Mouse (Mus musculus) stomach, embryonic 15.5 days (tissue): ENCODE results near the gene Bach2. TPM values are rescaled to one million over a fixed set of nuclear protein-coding genes. Genes with fewer than 3 reads are reported as not detected.

ENCODE experiments used
- ATAC-seq: fragments of 200-750 bp; cut with Nextera tagmentation; 2 replicates; pipeline ENCODE4 v1.8.0; 2017; ENCODE audit warnings: low read depth, moderate number of reproducible peaks, moderate TSS enrichment; ENCODE audit not compliant: insufficient read depth, low FRiP score
- H3K27ac ChIP-seq: fragments of 300-500 bp; sonication (generic); 2 replicates; pipeline ENCODE4 v1.5.1; 2015; ENCODE audit warnings: mild to moderate bottlenecking, inconsistent platforms
- H3K27me3 ChIP-seq: fragments of 300-500 bp; sonication (generic); replicated peaks from 2 replicates; pipeline ENCODE4 v1.6.1; 2015; ENCODE audit warnings: inconsistent platforms
- H3K36me3 ChIP-seq: fragments of 300-500 bp; sonication (generic); 2 replicates; pipeline ENCODE4 v1.6.1; 2015; ENCODE audit warnings: inconsistent platforms
- H3K4me1 ChIP-seq: fragments of 300-500 bp; sonication (generic); 2 replicates; pipeline ENCODE4 v1.6.1; 2015; ENCODE audit warnings: inconsistent platforms
- H3K4me2 ChIP-seq: fragments of 300-500 bp; sonication (generic); 2 replicates; pipeline ENCODE4 v1.6.1; 2015; ENCODE audit warnings: mild to moderate bottlenecking, inconsistent platforms
- H3K4me3 ChIP-seq: fragments of 300-500 bp; sonication (generic); replicated peaks from 2 replicates; pipeline ENCODE4 v1.5.1; 2015; ENCODE audit warnings: inconsistent platforms
- H3K9ac ChIP-seq: fragments of 300-500 bp; sonication (generic); 2 replicates; pipeline ENCODE4 v1.6.1; 2015; ENCODE audit warnings: inconsistent platforms
- H3K9me3 ChIP-seq: fragments of 300-500 bp; sonication (generic); 2 replicates; pipeline ENCODE4 v1.6.1; 2016; ENCODE audit warnings: inconsistent platforms
- WGBS: fragments of 180-500 bp; shearing (Covaris S2); methylation state at CpG from one replicate; pipeline ENCODE4 v1.1.7; 2015; 5-methylcytosine and 5-hydroxymethylcytosine counted together
- polyA plus RNA-seq: library from polyadenylated mRNA; unstranded; fragments of >200 nt; fragmentation: Nextera tagmentation; extraction: Ambion mirVana; gene quantifications from 2 replicates; pipeline ENCODE4 v1.2.1, GENCODE M21; 2015

Gene Bach2
- polyA plus RNA-seq, 1 experiment from 2014 or later, result 5.2 TPM

DNA sequence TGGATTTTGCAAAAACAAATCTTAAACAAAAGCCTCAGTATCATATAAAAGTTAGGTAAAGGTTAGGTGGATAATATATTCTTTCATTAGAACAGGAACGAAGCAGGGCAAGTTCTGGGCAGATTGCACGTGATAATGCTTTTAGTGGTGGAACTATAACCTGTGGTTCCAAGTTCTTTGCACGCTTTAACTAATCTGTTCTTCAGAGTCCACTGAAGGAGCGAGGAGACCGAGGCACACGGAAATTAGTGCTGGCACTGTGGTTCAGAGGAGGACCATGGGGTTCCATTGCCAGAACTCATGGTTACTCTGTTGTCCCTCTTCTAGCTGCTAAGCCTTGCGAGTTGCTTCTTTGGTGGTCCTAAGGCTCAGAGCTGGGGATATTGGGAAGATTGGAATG is 20.0 kb downstream of the Bach2 start:
- H3K9ac ChIP-seq, result no peak overlapping the region
- H3K36me3 ChIP-seq, result no peaks in the 10 kb centered on the region
- no peaks in the 10 kb centered on the region for H3K4me1 ChIP-seq
- WGBS, result 89% methylated on average over 7 of the region's 7 CpGs
- H3K27me3 ChIP-seq, result no peaks in the 10 kb centered on the region
- no peak overlapping the region for H3K4me2 ChIP-seq
- H3K9me3 ChIP-seq, result no peaks in the 10 kb centered on the region
- no peak overlapping the region for H3K27ac ChIP-seq
- H3K4me3 ChIP-seq, result no peak overlapping the region
- no peak for ATAC-seq

DNA sequence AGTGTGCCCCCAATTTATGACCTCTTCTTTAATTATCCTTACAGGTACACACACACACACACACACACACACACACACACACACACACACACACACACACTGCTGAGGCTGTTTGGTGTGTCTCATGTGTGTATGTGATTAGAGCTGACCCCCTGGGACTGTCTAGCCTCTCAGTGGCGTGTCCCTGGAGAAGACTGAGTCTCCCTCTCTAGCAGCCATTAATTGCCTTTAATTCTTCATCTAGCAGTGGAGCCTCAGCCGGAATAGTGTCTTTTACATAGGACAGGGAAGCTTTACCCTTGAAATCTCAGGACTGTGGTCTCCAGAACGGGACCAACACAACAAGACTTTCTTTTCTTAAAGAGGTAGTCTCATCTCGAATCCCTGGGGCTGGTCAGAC is 22.3 kb downstream of the Bach2 start:
- Histone ChIP-seq H3K4me2 (no peak overlapping the region), H3K27me3 (no peaks in the 10 kb centered on the region), H3K36me3 (no peaks in the 10 kb centered on the region), H3K9me3 (no peaks in the 10 kb centered on the region), H3K4me1 (no peaks in the 10 kb centered on the region), H3K9ac (no peak overlapping the region), H3K4me3 (no peak overlapping the region), H3K27ac (no peak overlapping the region)
- WGBS, result 73% methylated on average over 4 of the region's 4 CpGs
- ATAC-seq, result no peak

DNA sequence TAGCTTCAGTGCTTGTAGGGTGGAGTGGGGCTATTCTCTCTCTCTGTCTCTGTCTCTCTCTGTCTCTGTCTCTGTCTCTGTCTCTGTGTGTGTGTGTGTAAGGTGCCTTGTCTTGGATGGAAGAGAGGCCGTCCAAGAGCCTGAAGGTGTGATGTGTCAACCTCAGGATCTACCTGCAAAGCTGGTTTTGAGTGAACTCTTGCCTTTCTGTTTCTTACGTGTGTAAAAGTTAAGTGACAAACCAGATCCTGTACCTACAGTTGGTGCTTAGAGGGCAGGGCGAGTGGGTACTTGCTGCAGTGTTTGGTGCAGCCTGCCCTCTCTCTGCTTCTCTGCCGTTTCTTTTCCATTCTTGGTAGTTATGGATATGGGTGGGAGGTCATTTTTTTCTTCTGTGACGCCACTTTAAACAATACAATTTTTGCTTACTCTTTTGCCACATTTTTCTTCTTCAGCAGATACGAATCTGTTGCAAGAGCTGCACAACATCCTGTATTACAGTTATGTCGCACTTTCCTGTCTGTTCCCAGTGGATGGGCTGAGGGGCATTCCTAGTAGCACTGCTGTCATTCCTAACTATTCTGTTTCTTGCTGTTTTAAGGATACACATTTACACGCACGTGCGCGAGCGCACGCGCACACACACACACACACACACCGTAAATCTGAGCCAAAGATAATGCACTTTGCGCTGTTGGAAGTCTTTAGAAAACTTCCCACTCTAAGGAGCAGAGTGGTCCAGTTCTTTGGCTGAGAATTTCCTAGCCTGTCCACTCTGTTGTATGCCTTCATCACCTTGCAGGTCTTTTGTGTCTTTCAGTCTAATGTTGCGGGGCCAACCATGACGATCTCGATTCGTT is 24.5 kb downstream of the Bach2 start:
- Histone ChIP-seq H3K4me2 (no peak overlapping the region), H3K27ac (no peak overlapping the region), H3K27me3 (no peaks in the 10 kb centered on the region), H3K9ac (no peak overlapping the region), H3K36me3 (no peaks in the 10 kb centered on the region), H3K4me1 (no peaks in the 10 kb centered on the region), H3K9me3 (no peaks in the 10 kb centered on the region), H3K4me3 (no peak overlapping the region)
- no peak for ATAC-seq
- 83% methylated on average over 20 of the region's 20 CpGs for WGBS

DNA sequence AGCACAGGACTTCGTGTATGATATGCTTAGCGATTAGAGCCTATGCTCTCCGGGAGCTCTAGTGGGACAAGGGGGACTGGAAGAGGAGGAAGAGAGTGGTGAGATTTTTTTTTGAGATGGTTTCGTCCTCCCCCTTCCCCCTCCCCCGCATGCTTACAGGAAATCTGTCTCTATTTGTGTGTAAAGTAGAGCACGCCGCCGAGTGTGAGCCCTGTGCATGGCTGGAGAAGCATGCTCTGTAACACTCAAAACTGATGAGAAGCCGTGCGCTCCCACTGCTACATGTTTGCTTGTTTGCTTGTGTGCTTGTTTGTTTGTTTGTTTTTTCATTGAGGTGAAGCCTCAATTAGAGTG is 25.1 kb downstream of the Bach2 start:
- no peak overlapping the region for H3K9ac ChIP-seq
- no peak overlapping the region for H3K27ac ChIP-seq
- no peaks in the 10 kb centered on the region for H3K4me1 ChIP-seq
- H3K4me3 ChIP-seq, result no peak overlapping the region
- no peak for ATAC-seq
- no peaks in the 10 kb centered on the region for H3K27me3 ChIP-seq
- 57% methylated on average over 10 of the region's 10 CpGs for WGBS
- no peaks in the 10 kb centered on the region for H3K36me3 ChIP-seq
- H3K9me3 ChIP-seq, result no peaks in the 10 kb centered on the region
- H3K4me2 ChIP-seq, result no peak overlapping the region

DNA sequence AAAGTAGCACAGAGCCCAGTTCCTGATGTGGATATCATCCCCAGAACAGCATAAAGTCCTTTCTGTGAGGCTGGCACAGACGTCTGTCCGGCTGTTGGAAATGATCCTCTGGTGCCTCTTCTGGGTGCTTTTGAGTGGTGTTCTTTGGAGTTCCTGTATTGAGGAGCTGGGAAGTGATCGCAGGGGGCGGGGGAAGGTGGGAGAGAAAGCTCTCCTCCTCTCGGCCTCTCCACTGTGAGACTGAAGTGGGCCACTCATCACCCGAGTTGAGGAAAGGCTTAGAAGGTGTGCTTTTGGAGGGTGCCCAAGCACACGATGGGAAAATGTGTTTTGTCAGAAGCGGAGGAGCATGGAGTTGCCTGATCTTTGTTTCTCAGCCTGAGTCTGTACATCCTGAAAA is 26.3 kb downstream of the Bach2 start:
- Histone ChIP-seq H3K27ac (no peak overlapping the region), H3K9ac (no peak overlapping the region), H3K9me3 (no peaks in the 10 kb centered on the region), H3K4me3 (no peak overlapping the region), H3K36me3 (no peaks in the 10 kb centered on the region), H3K27me3 (no peaks in the 10 kb centered on the region), H3K4me1 (no peaks in the 10 kb centered on the region), H3K4me2 (no peak overlapping the region)
- WGBS, result 71% methylated on average over 8 of the region's 8 CpGs
- no peak for ATAC-seq

DNA sequence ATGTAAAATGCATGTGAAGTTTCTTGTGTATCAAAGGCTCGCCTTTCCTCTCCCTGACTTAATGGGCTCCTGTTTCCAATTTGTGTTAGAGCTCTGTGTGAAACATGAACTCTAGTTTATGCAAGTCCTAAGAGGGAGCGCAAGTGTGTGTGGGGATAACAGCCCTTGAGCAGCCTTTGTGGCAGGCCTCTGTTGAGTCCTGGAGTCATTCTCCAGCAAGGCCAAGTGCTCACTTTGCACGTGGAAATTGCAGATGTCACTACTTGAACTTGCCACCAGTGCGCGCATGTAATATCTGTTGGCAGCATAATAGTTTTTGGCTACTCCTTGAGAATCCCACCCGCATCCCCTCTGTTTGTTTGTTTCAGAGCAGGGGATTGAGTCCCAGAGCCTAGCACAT is 28.1 kb downstream of the Bach2 start:
- H3K4me2 ChIP-seq, result no peak overlapping the region
- no peak for ATAC-seq

DNA sequence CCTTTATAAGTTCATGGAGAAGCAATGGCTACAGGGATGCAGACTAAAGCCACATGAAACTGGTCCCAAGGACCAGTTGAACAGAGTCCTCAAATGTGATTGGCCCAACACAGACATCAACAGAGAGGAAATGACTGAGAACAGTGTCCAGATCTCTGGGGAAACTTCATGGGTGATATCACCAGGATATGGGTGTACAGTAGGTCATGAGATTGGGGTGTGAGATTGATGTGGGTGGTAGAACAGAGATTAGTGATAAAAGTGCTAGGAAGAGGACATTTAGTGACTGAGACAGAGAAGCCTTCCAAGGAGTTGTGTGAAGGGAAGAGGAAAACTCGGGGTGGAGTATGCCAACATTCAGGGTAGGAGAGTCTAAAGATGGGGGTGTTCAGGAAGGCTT is 29.4 kb downstream of the Bach2 start:
- Histone ChIP-seq H3K4me2 (no peak overlapping the region), H3K9me3 (no peaks in the 10 kb centered on the region), H3K27me3 (no peaks in the 10 kb centered on the region), H3K4me1 (no peaks in the 10 kb centered on the region), H3K9ac (no peak overlapping the region), H3K4me3 (no peak overlapping the region), H3K27ac (no peak overlapping the region), H3K36me3 (no peaks in the 10 kb centered on the region)
- ATAC-seq, result no peak
- 83% methylated on average over 1 of the region's 1 CpGs for WGBS

More for the DNA sequence above, 28.1 kb downstream of the Bach2 start:
- Histone ChIP-seq H3K27me3 (no peaks in the 10 kb centered on the region), H3K4me3 (no peak overlapping the region), H3K9me3 (no peaks in the 10 kb centered on the region), H3K4me1 (no peaks in the 10 kb centered on the region), H3K27ac (no peak overlapping the region), H3K9ac (no peak overlapping the region), H3K36me3 (no peaks in the 10 kb centered on the region)
- 73% methylated on average over 6 of the region's 6 CpGs for WGBS

DNA sequence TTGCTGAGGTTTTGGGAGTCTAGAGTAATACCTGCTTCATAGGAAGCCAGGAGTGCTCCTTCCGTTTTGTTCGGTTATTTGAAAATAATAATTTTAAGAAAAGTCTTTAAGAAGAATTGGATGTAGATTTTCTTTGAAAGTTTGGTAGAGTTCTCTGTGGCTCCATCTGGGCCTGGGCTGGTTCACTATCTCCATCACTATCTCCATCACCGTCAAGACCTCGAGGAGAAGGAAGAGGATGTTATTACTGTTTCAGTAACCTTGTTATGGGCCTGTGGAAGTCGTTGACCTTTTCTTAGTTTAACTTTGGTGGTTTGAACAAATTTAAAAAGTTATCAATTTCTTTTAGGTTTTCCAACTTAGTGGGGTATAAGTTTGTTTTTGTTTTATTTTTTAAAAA is 33.8 kb downstream of the Bach2 start:
- Histone ChIP-seq H3K4me2 (no peak overlapping the region), H3K4me1 (no peaks in the 10 kb centered on the region), H3K4me3 (no peak overlapping the region), H3K27me3 (no peaks in the 10 kb centered on the region), H3K36me3 (no peaks in the 10 kb centered on the region), H3K9me3 (no peaks in the 10 kb centered on the region), H3K9ac (no peak overlapping the region), H3K27ac (no peak overlapping the region)
- 77% methylated on average over 5 of the region's 5 CpGs for WGBS
- no peak for ATAC-seq

DNA sequence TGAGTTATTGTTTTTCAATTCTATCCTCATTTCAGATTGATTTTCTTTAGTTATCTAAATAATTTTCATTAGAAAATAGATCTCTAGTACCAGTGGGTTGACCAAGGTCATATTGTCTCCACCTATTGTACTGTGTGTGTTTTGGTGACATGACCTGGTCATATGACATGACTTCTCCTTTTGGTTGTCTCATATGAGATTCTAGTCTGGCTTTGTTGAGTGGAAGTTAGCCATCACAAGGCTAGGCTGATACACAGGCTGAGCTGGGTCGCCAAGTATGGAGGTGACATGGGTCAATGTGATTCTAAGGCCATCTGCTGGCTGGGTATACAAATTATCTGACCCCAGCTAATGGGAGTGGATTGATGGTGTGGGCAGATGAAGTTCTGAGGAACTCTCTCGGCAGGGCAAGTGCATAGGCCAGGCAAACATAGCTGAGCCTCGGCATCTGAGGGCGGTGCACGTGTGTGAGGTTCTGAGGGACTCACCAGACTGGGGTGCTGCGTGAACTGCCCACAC is 36.2 kb downstream of the Bach2 start:
- Histone ChIP-seq H3K27me3 (no peaks in the 10 kb centered on the region), H3K4me2 (no peak overlapping the region), H3K27ac (no peak overlapping the region), H3K9ac (no peak overlapping the region), H3K4me1 (no peaks in the 10 kb centered on the region), H3K9me3 (no peaks in the 10 kb centered on the region), H3K4me3 (no peak overlapping the region), H3K36me3 (no peaks in the 10 kb centered on the region)
- no peak for ATAC-seq
- WGBS, result 80% methylated on average over 6 of the region's 6 CpGs

DNA sequence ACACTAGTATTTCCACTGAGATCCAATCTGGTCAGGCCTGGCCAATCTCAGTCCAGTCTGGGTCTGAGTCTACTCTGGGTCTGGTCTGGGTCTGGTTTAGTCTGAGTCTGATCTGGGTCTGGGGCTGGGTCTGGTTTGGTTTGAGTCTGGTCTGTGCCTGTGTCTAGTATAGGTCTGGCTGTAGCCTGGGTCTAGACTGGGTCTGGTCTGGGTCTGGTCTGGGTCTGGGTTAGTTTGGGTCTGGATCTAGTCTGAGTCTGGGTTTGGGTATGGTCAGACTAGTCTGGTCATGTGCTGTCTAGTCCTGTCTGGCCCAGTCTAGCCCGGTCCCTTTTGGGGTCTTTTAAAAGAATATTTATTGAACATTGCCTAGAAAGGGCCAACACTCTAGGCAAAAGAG is 41.2 kb downstream of the Bach2 start:
- 75% methylated on average over 1 of the region's 1 CpGs for WGBS
- Histone ChIP-seq H3K27me3 (no peaks in the 10 kb centered on the region), H3K27ac (no peak overlapping the region), H3K4me1 (no peaks in the 10 kb centered on the region), H3K36me3 (no peaks in the 10 kb centered on the region), H3K9ac (no peak overlapping the region), H3K4me2 (no peak overlapping the region), H3K4me3 (no peak overlapping the region), H3K9me3 (no peaks in the 10 kb centered on the region)
- no peak for ATAC-seq

DNA sequence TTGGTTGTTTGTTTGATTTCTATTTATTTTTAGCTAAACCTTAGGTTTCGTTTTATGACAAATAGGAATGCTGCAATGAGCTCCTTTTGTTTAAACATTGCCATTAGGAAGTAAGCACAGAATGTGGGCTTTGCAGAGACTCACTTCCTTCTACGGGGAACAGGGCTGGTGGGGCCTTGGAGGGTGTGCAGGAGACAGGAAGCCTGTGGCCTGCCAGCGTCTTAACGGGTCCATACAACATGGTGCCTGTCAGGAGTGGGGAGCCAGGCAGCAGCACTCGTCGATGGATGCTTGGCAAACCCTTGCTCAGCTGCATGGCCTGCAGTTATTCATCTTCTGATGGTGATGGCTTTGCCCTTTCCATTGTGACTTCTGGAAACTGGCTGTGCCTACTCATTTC is 41.8 kb downstream of the Bach2 start:
- H3K27ac ChIP-seq, result 0 out of 2 replicates have a peak overlapping the region, but pooled peaks have one; percentile 11
- no peak overlapping the region for H3K4me2 ChIP-seq
- H3K4me1 ChIP-seq, result no peaks in the 10 kb centered on the region
- H3K4me3 ChIP-seq, result no peak overlapping the region
- no peaks in the 10 kb centered on the region for H3K27me3 ChIP-seq
- no peaks in the 10 kb centered on the region for H3K9me3 ChIP-seq
- no peak overlapping the region for H3K9ac ChIP-seq
- no peaks in the 10 kb centered on the region for H3K36me3 ChIP-seq
- ATAC-seq, result no peak
- WGBS, result 23% methylated on average over 6 of the region's 6 CpGs

DNA sequence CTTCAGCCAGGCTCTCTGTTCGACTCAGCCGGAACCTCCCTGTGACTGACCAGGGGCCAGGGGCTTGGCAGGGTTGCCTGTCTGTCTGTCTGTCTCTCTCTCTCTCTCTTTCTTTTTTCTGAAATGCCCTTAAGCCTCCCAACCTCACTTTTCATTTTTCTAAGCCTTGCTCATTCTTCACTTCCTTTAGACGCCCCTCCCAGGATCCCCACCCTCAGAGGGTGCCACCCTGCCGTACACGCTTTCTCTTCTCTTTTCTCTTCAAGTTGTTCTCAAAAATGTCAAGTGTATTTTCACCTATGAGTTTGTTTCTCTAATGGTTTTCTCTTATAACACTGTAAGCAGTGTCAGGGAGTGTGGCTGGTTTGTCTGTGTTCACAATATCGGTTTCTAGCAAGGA is 42.7 kb downstream of the Bach2 start:
- no peak overlapping the region for H3K4me2 ChIP-seq
- H3K27me3 ChIP-seq, result no peaks in the 10 kb centered on the region
- no peak overlapping the region for H3K9ac ChIP-seq
- no peak overlapping the region; the same call in 1 of the 2 replicates for H3K27ac ChIP-seq
- no peaks in the 10 kb centered on the region for H3K36me3 ChIP-seq
- ATAC-seq, result no peak
- 73% methylated on average over 6 of the region's 6 CpGs for WGBS
- no peaks in the 10 kb centered on the region for H3K4me1 ChIP-seq
- H3K9me3 ChIP-seq, result no peaks in the 10 kb centered on the region
- H3K4me3 ChIP-seq, result no peak overlapping the region
